Mouse (Mus musculus) activated CD4-positive, CD25-positive, alpha-beta regulatory T cell (primary cell): Measurements from ENCODE around the gene Tpsab1. TPM values are rescaled to one million over a fixed set of nuclear protein-coding genes. Genes with fewer than 3 reads are reported as not detected.

Experiments used
- polyA plus RNA-seq, 2 experiments: library from polyadenylated mRNA; unstranded; fragments of 100-300 nt; shearing (Covaris generic); gene quantifications; one replicate each; pipeline ENCODE4 v1.2.1; 2017

Gene Tpsab1
- polyA plus RNA-seq: under 1 TPM; 0.14 to 0.34 TPM

DNA sequence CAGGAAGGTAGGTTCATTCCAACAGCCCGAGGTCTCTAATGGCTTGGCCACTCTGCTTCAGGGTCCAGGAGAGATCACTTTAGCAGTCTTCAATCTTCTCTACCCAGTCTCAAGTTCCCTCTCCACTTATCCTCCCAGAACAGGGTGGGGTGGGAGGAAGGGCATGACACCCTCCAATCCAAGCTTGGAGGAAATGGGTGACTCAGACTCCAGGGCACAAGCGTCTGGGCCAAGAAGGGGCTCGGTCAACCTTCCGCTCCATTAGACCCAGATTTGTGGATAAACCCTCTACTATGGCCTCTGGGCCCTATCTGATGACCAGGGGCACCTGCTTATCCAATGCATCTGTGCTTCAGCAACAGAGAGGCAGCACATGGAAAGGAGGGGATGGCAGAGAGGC lies at the start of gene Tpsab1:
Tpsab1 (minus strand) TSS at position 101 of the 400 bp plus-strand sequence.

DNA sequence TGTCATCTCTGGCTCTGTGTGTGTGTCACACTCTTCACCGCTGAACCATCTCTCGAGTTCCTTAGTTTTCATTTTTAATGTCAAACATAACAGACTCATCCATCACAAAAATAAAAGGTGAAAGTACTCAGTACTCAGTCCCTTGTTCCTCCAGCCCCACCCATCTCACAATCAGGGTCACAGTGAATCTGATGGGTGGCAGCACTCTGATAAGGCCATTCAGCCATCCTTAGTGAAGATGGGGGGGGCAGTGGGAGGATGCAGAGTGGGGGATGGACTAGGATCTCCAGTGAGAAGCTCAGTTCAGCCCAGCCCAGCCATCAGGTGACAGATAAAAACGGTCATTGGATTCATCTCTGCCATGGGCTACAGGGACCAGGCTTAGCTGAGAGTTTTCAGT lies 23.6 kb upstream of the Tpsab1 start, which contains the start of gene Tpsg1:
Tpsg1 (plus strand) TSS at position 301 of the 400 bp plus-strand sequence.

DNA sequence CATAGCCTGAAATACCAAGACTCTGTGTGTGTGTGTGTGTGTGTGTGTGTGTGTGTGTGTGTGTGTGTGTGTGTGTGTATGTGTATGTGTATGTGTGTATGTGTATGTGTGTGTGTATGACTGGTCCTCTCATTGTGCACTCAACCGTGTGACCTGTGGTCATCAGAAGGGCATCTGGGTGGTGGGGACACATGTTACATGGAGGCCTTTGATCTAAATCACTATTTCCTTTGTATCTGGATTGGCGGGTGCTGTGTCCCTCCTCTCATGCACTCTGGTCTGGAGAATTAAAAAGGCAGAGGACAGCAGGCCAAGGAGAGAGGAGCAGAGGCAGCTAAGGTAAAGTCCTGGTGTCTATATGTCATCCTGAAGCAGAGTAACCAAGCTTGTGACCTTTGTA lies 20.6 kb upstream of the Tpsab1 start, which contains the start of gene Tpsb2:
Tpsb2 (plus strand) TSS at position 301 of the 400 bp plus-strand sequence.

DNA sequence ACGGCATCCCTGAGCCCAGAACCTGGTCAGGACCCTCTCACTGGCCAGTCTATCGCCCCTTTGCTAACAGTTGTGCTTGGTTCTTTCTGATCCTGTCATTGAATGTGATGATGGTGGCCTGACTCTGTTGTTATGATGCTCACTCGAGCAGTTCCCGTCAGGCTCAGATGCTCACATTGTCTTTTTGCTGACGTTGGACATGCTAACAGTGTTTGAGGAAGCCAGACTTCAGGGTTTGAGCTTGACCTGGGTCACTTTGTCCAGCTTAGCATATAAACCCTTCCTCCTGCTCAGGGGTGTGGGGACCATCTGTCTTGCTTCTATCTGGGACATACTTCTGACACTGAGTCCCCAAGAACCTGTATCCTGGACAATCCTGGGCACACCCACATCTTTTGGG lies 27.0 kb downstream of the Tpsab1 start, which contains the start of gene Prss29:
Prss29 (plus strand) TSS at position 301 of the 400 bp plus-strand sequence.

DNA sequence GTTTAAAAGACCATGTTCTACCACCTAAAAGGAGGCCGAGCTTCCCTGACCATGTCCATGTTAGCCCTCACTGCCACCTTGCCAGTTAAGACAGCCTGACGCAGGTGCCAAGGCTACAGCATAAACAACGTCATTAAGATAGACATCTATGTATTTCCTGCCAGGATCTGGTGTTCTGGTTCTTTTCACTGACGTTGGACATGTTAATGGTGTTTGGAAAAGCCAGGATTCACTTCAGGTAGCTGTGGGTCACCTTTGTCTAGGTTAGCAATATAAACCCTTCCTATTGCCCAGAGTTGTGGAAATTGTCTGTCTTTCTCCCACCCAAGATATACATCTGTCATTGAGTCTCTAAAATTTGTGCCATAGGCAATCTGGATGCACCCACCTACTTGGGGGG lies 37.0 kb downstream of the Tpsab1 start, which contains the start of gene Prss28:
Prss28 (plus strand) TSS at position 301 of the 400 bp plus-strand sequence.

DNA sequence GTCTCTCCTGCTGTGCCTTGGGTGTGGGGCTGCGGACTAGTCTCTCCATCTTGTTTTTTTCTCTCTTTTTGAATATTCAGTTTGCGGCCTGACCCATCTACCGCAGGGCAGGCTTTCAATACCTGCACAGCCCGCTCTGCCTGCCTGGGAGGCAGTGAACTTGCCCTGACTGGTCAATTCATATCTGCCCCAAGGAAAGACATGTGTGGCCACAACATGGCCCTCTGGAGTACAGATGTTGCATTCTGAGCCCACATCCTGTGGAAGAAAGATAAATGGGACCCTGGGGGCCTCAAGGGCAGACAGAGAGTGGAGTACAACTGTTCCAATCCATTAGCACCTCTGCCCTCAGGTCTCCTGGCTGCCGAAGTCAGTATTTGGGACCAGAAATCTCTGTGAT lies 47.3 kb downstream of the Tpsab1 start, which contains the start of gene Prss34:
Prss34 (plus strand) TSS at position 301 of the 400 bp plus-strand sequence.

Other genes with a start within 250 kb of the Tpsab1 start
- gene Telo2, start 229.6 kb downstream of the Tpsab1 start, polyA plus RNA-seq: 10 to 100 TPM; 18.6 to 21.5 TPM
- gene Ptx4, start 224.8 kb downstream of the Tpsab1 start, polyA plus RNA-seq: under 1 TPM in 1 of 2 experiments, not detected in 1; 0.33 TPM
- 10 to 100 TPM; 26.5 to 27.8 TPM for gene Clcn7, start 212.2 kb downstream of the Tpsab1 start, polyA plus RNA-seq
- gene Ccdc154, start 183.1 kb downstream of the Tpsab1 start, polyA plus RNA-seq: under 1 TPM in 1 of 2 experiments, not detected in 1; 0.14 TPM
- gene Gm38655, start 170.1 kb downstream of the Tpsab1 start, polyA plus RNA-seq: not detected
- 10 to 100 TPM; 21.9 to 25.9 TPM for gene BC003965, start 161.0 kb downstream of the Tpsab1 start, polyA plus RNA-seq
- 10 to 100 TPM; 15.9 to 31.9 TPM for gene Unkl, start 157.2 kb downstream of the Tpsab1 start, polyA plus RNA-seq
- 100 to 1,000 TPM in 1 of 2 experiments, 10 to 100 TPM in 1; 78.6 to 103 TPM for gene Gnptg, start 105.4 kb downstream of the Tpsab1 start, polyA plus RNA-seq
- gene Tsr3, start 105.4 kb downstream of the Tpsab1 start, polyA plus RNA-seq: 10 to 100 TPM; 65.0 to 68.1 TPM
- gene Baiap3, start 89.2 kb downstream of the Tpsab1 start, polyA plus RNA-seq: 10 to 100 TPM; 19.7 to 99.3 TPM
- gene Ube2i, start 70.9 kb downstream of the Tpsab1 start, polyA plus RNA-seq: 100 to 1,000 TPM; 545 to 561 TPM
- gene Prss34, start 47.2 kb downstream of the Tpsab1 start, polyA plus RNA-seq: not detected
- not detected for gene Prss28, start 36.9 kb downstream of the Tpsab1 start, polyA plus RNA-seq
- gene Prss29, start 26.9 kb downstream of the Tpsab1 start, polyA plus RNA-seq: not detected
- gene Tpsb2, start 20.7 kb upstream of the Tpsab1 start, polyA plus RNA-seq: 1 to 10 TPM in 1 of 2 experiments, not detected in 1; 1.2 TPM
- gene Tpsg1, start 23.7 kb upstream of the Tpsab1 start, polyA plus RNA-seq: not detected
- gene Cacna1h, start 88.2 kb upstream of the Tpsab1 start, polyA plus RNA-seq: not detected
- gene Tekt4, start 109.1 kb upstream of the Tpsab1 start, polyA plus RNA-seq: not detected
- under 1 TPM in 1 of 2 experiments, not detected in 1; 0.14 TPM for gene Sstr5, start 151.7 kb upstream of the Tpsab1 start, polyA plus RNA-seq
- under 1 TPM in 1 of 2 experiments, not detected in 1; 0.11 TPM for gene Sox8, start 225.1 kb upstream of the Tpsab1 start, polyA plus RNA-seq
- 10 to 100 TPM; 21.6 to 22.0 TPM for gene Lmf1, start 233.5 kb upstream of the Tpsab1 start, polyA plus RNA-seq